Mouse (Mus musculus): Measurements from ENCODE around the gene Pla2g6.

DNA sequence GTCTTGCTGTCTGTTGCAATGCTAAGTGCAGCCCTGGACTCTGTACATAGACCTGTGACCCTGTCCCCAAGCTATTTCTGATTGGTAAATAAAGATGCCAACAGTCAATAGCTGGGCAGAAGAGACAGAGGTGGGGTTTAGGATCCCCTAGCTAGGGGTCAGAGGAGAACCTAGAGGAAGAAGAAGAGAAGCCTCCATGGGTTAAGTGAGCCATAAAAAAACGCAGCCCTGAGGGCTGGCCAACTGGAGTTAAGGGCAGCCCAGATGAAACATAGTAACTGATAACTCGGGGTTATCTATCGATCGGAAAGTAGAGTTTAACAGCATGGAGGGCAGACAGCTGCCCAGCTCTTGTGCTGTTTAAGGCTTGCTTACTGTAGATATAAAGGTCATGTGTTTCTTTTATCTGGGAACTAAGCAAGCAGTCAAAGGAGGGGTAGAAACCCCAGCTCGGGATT, 6.4 kb downstream of the Pla2g6 start:
- TF ChIP-seq POLR2A (IDR thresholded peaks at IDR 0.05; ENCODE audit: borderline replicate concordance, control insufficient read depth, low read depth, low read length) (no peak), CTCF (IDR thresholded peaks at IDR 0.05; ENCODE audit: control insufficient read depth, insufficient read depth, low read length) (no peak)
